Mouse (Mus musculus) kidney, embryonic 14.5 days (tissue): Measurements from ENCODE around the gene Ptges2. TPM values are rescaled to one million over a fixed set of nuclear protein-coding genes. Genes with fewer than 3 reads are reported as not detected.
"Not testable (repeated sequence)": the region's sequence is repeated elsewhere in the genome, so short reads cannot be mapped to it uniquely, and the experiment has no call there.

ENCODE experiments used
- ATAC-seq: fragments of 200-750 bp; cut with Nextera tagmentation; 2 replicates; pipeline ENCODE4 v1.8.0; 2017; ENCODE audit warnings: moderate number of reproducible peaks, mild to moderate bottlenecking, moderate TSS enrichment, moderate library complexity; ENCODE audit not compliant: low FRiP score, low TSS enrichment
- H3K27ac ChIP-seq: fragments of 300-500 bp; sonication (generic); 2 replicates; pipeline ENCODE4 v1.5.1; 2014; ENCODE audit warnings: low read depth, mild to moderate bottlenecking, low read length, moderate library complexity, mixed read lengths
- H3K27me3 ChIP-seq: fragments of 300-500 bp; sonication (generic); 2 replicates; pipeline ENCODE4 v1.6.1; 2014; ENCODE audit warnings: mild to moderate bottlenecking, low read length; ENCODE audit not compliant: control insufficient read depth, insufficient read depth
- H3K36me3 ChIP-seq: fragments of 300-500 bp; sonication (generic); 2 replicates; pipeline ENCODE4 v1.6.1; 2014; ENCODE audit warnings: low read length, mixed read lengths; ENCODE audit not compliant: control insufficient read depth, insufficient read depth
- H3K4me1 ChIP-seq: fragments of 300-500 bp; sonication (generic); 2 replicates; pipeline ENCODE4 v1.6.1; 2014; ENCODE audit warnings: low read length, mixed read lengths; ENCODE audit not compliant: control insufficient read depth, insufficient read depth
- H3K4me2 ChIP-seq: fragments of 300-500 bp; sonication (generic); replicated peaks from 2 replicates; pipeline ENCODE4 v1.6.1; 2014; ENCODE audit warnings: low read depth, mild to moderate bottlenecking, low read length
- H3K4me3 ChIP-seq: fragments of 300-500 bp; sonication (generic); 2 replicates; pipeline ENCODE4 v1.5.1; 2014; ENCODE audit warnings: mild to moderate bottlenecking, low read length
- H3K9ac ChIP-seq: fragments of 300-500 bp; sonication (generic); 2 replicates; pipeline ENCODE4 v1.6.1; 2014; ENCODE audit warnings: low read depth, mild to moderate bottlenecking, low read length, moderate library complexity
- H3K9me3 ChIP-seq: fragments of 300-500 bp; sonication (generic); 2 replicates; pipeline ENCODE4 v1.6.1; 2016; ENCODE audit warnings: low read length; ENCODE audit not compliant: control insufficient read depth
- WGBS: fragments of 180-500 bp; shearing (Covaris S2); extraction: QIAGEN DNeasy Blood & Tissue Kit; methylation state at CpG from one replicate; pipeline ENCODE4 v1.1.7; 2014; 5-methylcytosine and 5-hydroxymethylcytosine counted together
- polyA plus RNA-seq: library from polyadenylated mRNA; unstranded; fragments of >200 nt; fragmentation: Nextera tagmentation; extraction: Ambion mirVana; gene quantifications from 2 replicates; pipeline ENCODE4 v1.2.1, GENCODE M21; 2014

The Ptges2 gene
- polyA plus RNA-seq, 1 experiment from 2014 or later, result 32.2 TPM

- no peaks in the 10 kb centered on the region for H3K36me3 ChIP-seq
- H3K9ac ChIP-seq, result no peak overlapping the region; the same call in 1 of the 2 replicates
- no peak overlapping the region for H3K4me3 ChIP-seq
- no peak overlapping the region for H3K4me2 ChIP-seq
- WGBS, result 69% methylated on average over 6 of the region's 6 CpGs
- H3K9me3 ChIP-seq, result no peaks in the 10 kb centered on the region
- ATAC-seq, result no peak
- H3K4me1 ChIP-seq, result peaks cover 13% of the 10 kb centered on the region
- no peaks in the 10 kb centered on the region for H3K27me3 ChIP-seq
- H3K27ac ChIP-seq, result no peak overlapping the region
These were observed 41.9 kb upstream of the Ptges2 start for GRCm38 (mm10) chr2:32353836-32354235.

- Histone ChIP-seq H3K4me1 (peaks cover 13% of the 10 kb centered on the region), H3K9me3 (no peaks in the 10 kb centered on the region), H3K27me3 (no peaks in the 10 kb centered on the region), H3K36me3 (no peaks in the 10 kb centered on the region), H3K4me3 (no peak overlapping the region), H3K9ac (no peak overlapping the region), H3K27ac (no peak overlapping the region), H3K4me2 (no peak overlapping the region)
- WGBS, result 86% methylated on average over 3 of the region's 3 CpGs
- no peak for ATAC-seq
These were observed 41.3 kb upstream of the Ptges2 start for GRCm38 (mm10) chr2:32354336-32354895.

- Histone ChIP-seq H3K9me3 (no peaks in the 10 kb centered on the region), H3K27me3 (no peaks in the 10 kb centered on the region), H3K27ac (no peak overlapping the region), H3K36me3 (no peaks in the 10 kb centered on the region), H3K4me3 (no peak overlapping the region), H3K4me2 (no peak overlapping the region), H3K9ac (no peak overlapping the region), H3K4me1 (peaks cover 15% of the 10 kb centered on the region)
- no peak for ATAC-seq
- 69% methylated on average over 10 of the region's 10 CpGs for WGBS
These were observed 39.5 kb upstream of the Ptges2 start for GRCm38 (mm10) chr2:32356216-32356615.

GRCm38 (mm10) chr2:32357710-32358109, 38.0 kb upstream of the Ptges2 start:
- H3K27me3 ChIP-seq, result no peaks in the 10 kb centered on the region
- H3K36me3 ChIP-seq, result no peaks in the 10 kb centered on the region
- no peak for ATAC-seq
- 83% methylated on average over 3 of the region's 3 CpGs for WGBS
- H3K27ac ChIP-seq, result no peak overlapping the region
- peaks cover 11% of the 10 kb centered on the region; the same call in 1 of the 2 replicates for H3K4me1 ChIP-seq
- H3K4me3 ChIP-seq, result no peak overlapping the region
- no peaks in the 10 kb centered on the region for H3K9me3 ChIP-seq
- H3K4me2 ChIP-seq, result no peak overlapping the region
- H3K9ac ChIP-seq, result no peak overlapping the region

- Histone ChIP-seq H3K9me3 (no peaks in the 10 kb centered on the region), H3K4me2 (no peak overlapping the region), H3K4me3 (no peak overlapping the region), H3K27ac (no peak overlapping the region), H3K27me3 (no peaks in the 10 kb centered on the region), H3K36me3 (no peaks in the 10 kb centered on the region), H3K4me1 (peaks cover 11% of the 10 kb centered on the region; the same call in 1 of the 2 replicates), H3K9ac (no peak overlapping the region)
- WGBS, result 68% methylated on average over 10 of the region's 10 CpGs
- no peak for ATAC-seq
These were observed 37.3 kb upstream of the Ptges2 start for GRCm38 (mm10) chr2:32358381-32358780.

GRCm38 (mm10) chr2:32360741-32361140, 35.0 kb upstream of the Ptges2 start:
- Histone ChIP-seq H3K36me3 (peaks cover 6% of the 10 kb centered on the region), H3K9me3 (no peaks in the 10 kb centered on the region), H3K4me1 (peaks cover 18% of the 10 kb centered on the region; the same call in 1 of the 2 replicates), H3K4me3 (peak overlapping the region; percentile 37), H3K27ac (peak overlapping the region; percentile 6; the same call in 1 of the 2 replicates), H3K4me2 (peak overlapping the region; percentile 74), H3K9ac (peak overlapping the region; percentile 47; the same call in 1 of the 2 replicates), H3K27me3 (no peaks in the 10 kb centered on the region)
- 10% methylated on average over 14 of the region's 14 CpGs for whole genome bisulfite sequencing
- no peak for ATAC-seq

- H3K27me3 ChIP-seq, result no peaks in the 10 kb centered on the region
- no peak overlapping the region for H3K27ac ChIP-seq
- peaks cover 18% of the 10 kb centered on the region; the same call in 1 of the 2 replicates for H3K4me1 ChIP-seq
- WGBS, result 2% methylated on average over 24 of the region's 24 CpGs
- H3K4me3 ChIP-seq, result peak overlapping the region; percentile 37
- peak; percentile 48 for ATAC-seq
- H3K9ac ChIP-seq, result peak overlapping the region; percentile 47
- peaks cover 13% of the 10 kb centered on the region for H3K36me3 ChIP-seq
- no peaks in the 10 kb centered on the region for H3K9me3 ChIP-seq
- peak overlapping the region; percentile 74 for H3K4me2 ChIP-seq
These were observed 34.3 kb upstream of the Ptges2 start for GRCm38 (mm10) chr2:32361437-32361836.

GRCm38 (mm10) chr2:32362274-32362673, 33.4 kb upstream of the Ptges2 start:
- Histone ChIP-seq H3K27ac (peak overlapping the region; percentile 95; the same call in 1 of the 2 replicates), H3K36me3 (peaks cover 20% of the 10 kb centered on the region), H3K4me2 (peak overlapping the region; percentile 81), H3K4me1 (peaks cover 18% of the 10 kb centered on the region; the same call in 1 of the 2 replicates), H3K9ac (peak overlapping the region; percentile 82), H3K4me3 (peak overlapping the region; percentile 83)
- not testable (repeated sequence) for H3K27me3 ChIP-seq, H3K9me3 ChIP-seq, ATAC-seq
- WGBS, result 40% methylated on average over 5 of the region's 5 CpGs

- under 1% methylated on average over 50 of the region's 53 CpGs for WGBS
- ATAC-seq, result peak; percentile 79
- peak overlapping the region; percentile 95 for H3K27ac ChIP-seq
- H3K4me2 ChIP-seq, result peak overlapping the region; percentile 81
- peak overlapping the region; percentile 83 for H3K4me3 ChIP-seq
- peak overlapping the region; percentile 82 for H3K9ac ChIP-seq
- H3K27me3 ChIP-seq, result no peaks in the 10 kb centered on the region
- peaks cover 26% of the 10 kb centered on the region for H3K36me3 ChIP-seq
- peaks cover 18% of the 10 kb centered on the region; the same call in 1 of the 2 replicates for H3K4me1 ChIP-seq
- no peaks in the 10 kb centered on the region for H3K9me3 ChIP-seq
These were observed 32.8 kb upstream of the Ptges2 start for GRCm38 (mm10) chr2:32362817-32363340.
